Mouse (Mus musculus) left cerebral cortex, adult 2 months (tissue): ENCODE data around the gene Vmn1r49. TPM values are rescaled to one million over a fixed set of nuclear protein-coding genes. Genes with fewer than 3 reads are reported as not detected.
"Not testable (repeated sequence)": the region's sequence is repeated elsewhere in the genome, so short reads cannot be mapped to it uniquely, and the experiment has no call there.

Experiments used
- DNase-seq, 2 experiments: peaks; one replicate each; pipeline ENCODE4 v3.0.0; 2021 to 2022; ENCODE audit warnings: low spot score in 2 of 2, mixed read lengths in 1 of 2; ENCODE audit errors: extremely low spot score in 1 of 2
- H3K27ac ChIP-seq: fragments of 200-600 bp; 2 replicates; pipeline ENCODE4 v1.8.1; 2022
- H3K4me3 ChIP-seq: fragments of 200-600 bp; 2 replicates; pipeline ENCODE4 v1.8.1; 2022
- CTCF ChIP-seq: fragments of 200-600 bp; IDR thresholded peaks from 2 replicates; pipeline ENCODE4 v1.8.1; 2022; ENCODE audit warnings: antibody characterized with exemption, mild to moderate bottlenecking, moderate library complexity
- intact Hi-C: fragments of 180-260 bp; cut with DNase I; formaldehyde crosslinking; loops from one replicate; pipeline ENCODE4 v1.15.1; 2025
- long read RNA-seq, 2 experiments: library from polyadenylated mRNA; stranded (forward); transcript quantifications; one replicate each; pipeline ENCODE4 v2.0.0; 2021; ENCODE audit warnings: borderline mapping rate in 2 of 2
- total RNA-seq, 2 experiments: library from RNA; stranded (reverse); gene quantifications; 2 replicates each; pipeline ENCODE4 v1.2.3; 2021

Vmn1r49 gene
- not detected for total RNA-seq
- long read RNA-seq, experiment 1 = 0 reads
- long read RNA-seq, experiment 2 = 0 reads

DNA sequence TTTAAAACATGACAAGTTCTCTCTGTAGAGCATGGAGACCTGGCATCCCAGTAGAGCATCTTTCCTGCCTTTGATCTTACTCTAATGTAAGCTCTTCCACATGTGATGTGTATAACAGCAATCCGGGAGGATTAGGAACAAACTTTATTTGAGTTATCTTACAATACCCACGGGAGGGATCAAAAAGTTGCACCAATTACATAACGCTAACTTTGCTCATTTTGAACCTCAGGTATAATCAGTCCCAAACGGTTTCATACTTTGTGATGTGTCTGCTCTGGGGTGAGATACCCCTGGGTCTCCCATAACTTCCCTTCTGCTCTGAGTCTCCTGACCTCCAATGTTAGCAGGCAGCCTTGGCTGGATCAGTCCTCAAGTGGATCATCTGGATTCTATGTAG, at the start of gene Vmn1r49:
TSS of gene Vmn1r49 (minus strand) at position 101 of the 400 bp plus-strand sequence.
- intact Hi-C loops = no loop called here
- TF ChIP-seq CTCF = no peak
- no peak within 1 kb of the TSS for H3K4me3 ChIP-seq
- no peak within 1 kb of the TSS for H3K27ac ChIP-seq
- DNase-seq = no peak

DNA sequence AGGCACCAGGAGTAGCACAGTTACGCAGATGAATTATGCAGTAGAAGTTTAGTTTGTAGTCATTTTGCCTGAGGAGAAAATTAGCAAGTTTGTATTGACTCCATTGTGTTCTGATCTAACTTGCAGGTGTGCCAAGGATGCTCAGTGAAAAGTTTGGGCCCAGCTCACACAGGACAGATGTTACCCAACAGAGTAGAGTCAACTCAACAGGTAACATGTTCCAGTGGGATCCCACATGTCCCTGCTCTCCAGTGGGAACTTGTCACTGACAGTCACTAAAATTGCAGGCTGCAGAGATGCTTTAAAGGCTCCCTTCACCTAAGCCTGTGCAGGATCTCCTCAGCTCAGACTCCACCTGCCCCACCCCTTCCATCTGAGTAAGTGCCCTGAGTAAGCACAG, 44.0 kb upstream of the Vmn1r49 start, which contains the start of gene Vmn1r51:
TSS of gene Vmn1r51 (plus strand) at position 301 of the 400 bp plus-strand sequence.
- H3K4me3 ChIP-seq, H3K27ac ChIP-seq, DNase-seq, intact Hi-C loops: not testable (repeated sequence)

DNA sequence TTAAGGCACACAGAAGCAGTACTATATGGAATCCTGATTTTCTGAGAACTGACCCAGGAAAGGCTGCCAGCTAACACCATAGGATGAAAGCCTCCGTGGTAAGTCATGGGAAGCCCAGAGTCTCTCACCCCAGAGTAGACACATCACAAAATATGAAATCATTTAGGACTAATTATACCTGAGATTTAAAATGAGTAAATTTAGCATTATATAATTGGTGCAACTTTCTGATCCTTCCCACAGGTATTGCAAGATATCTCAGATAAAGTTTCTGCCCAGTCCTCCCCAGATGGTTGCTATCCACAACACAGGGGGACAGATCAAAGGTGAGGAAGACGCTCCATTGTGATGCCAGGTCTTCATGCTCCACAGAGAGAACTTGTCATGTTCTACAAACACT, 22.8 kb upstream of the Vmn1r49 start, which contains the start of gene Vmn1r50:
TSS of gene Vmn1r50 (plus strand) at position 301 of the 400 bp plus-strand sequence.
- no peak within 1 kb of the TSS for H3K4me3 ChIP-seq
- intact Hi-C loops = no loop called here
- H3K27ac ChIP-seq = no peak within 1 kb of the TSS
- no peak for TF ChIP-seq CTCF
- no peak for DNase-seq

DNA sequence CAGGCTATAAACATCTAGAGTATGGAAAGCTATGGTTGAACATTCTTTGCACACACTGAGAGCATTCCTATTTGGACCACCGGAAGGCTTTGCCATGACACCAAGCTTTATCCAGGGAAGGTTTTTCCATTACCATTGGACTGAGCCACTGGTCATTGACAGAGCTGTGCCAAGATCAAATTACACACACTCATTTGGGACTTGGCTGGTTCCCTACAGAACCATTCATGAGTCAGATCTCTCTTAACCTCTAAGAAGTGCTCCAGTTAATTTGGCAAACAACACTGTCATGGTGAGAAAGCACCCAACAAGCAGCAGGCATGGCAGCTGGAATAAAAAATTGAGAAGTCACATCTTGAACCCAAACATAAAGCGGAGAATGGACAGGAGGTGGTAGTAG, 22.3 kb upstream of the Vmn1r49 start:
- no peak for TF ChIP-seq CTCF
- H3K4me3 ChIP-seq = no peak overlapping the region
- no peak overlapping the region for H3K27ac ChIP-seq
- intact Hi-C loops = no loop called here
- DNase-seq = no peak

DNA sequence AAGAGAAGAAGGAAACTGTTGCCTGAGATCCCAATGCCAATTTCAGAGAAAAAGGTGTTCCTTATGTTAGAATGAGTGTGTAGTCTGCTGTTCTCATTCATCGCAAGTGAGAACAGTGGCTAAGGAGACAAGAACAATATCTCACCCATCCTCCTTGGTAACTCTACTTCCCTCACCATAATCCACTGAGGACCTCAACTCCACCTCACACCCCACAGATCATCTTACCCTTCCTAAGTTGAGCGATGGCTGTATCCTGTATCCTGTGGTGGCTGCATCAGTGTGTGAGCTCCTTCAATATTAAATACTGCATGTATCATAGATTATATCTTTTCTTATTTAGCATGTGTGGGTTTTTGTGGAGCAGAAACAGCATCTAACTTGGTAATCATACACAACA, 41.6 kb downstream of the Vmn1r49 start, which contains the start of gene Vmn1r48:
TSS of gene Vmn1r48 (minus strand) at position 101 of the 400 bp plus-strand sequence.
- H3K27ac ChIP-seq, H3K4me3 ChIP-seq, intact Hi-C loops, DNase-seq: not testable (repeated sequence)

Other genes starting within 250 kb of the Vmn1r49 start
- not detected for gene Vmn1r42, start 202.1 kb downstream of the Vmn1r49 start, total RNA-seq
- gene Vmn1r43, start 202.1 kb downstream of the Vmn1r49 start, total RNA-seq = not detected
- not detected for gene Vmn1r44, start 194.8 kb downstream of the Vmn1r49 start, total RNA-seq
- gene Vmn1r45, start 137.9 kb downstream of the Vmn1r49 start, total RNA-seq = not detected
- gene Vmn1r46, start 109.2 kb downstream of the Vmn1r49 start, total RNA-seq = not detected
- not detected for gene Vmn1r47, start 62.4 kb downstream of the Vmn1r49 start, total RNA-seq
- not detected for gene Vmn1r48, start 41.7 kb downstream of the Vmn1r49 start, total RNA-seq
- not detected for gene Vmn1r50, start 22.9 kb upstream of the Vmn1r49 start, total RNA-seq
- gene Vmn1r51, start 44.1 kb upstream of the Vmn1r49 start, total RNA-seq = not detected
- gene Vmn1r52, start 96.3 kb upstream of the Vmn1r49 start, total RNA-seq = not detected
- gene V1ra8, start 124.3 kb upstream of the Vmn1r49 start, total RNA-seq = not detected
- not detected for gene Vmn1r53, start 145.9 kb upstream of the Vmn1r49 start, total RNA-seq
- not detected for gene Vmn1r54, start 167.8 kb upstream of the Vmn1r49 start, total RNA-seq
- not detected for gene BC048671, start 222.7 kb upstream of the Vmn1r49 start, total RNA-seq
- not detected for gene Chst13, start 246.7 kb upstream of the Vmn1r49 start, total RNA-seq